Mouse (Mus musculus) left cerebral cortex, postnatal 25 days (tissue): ENCODE results near the gene Tmem178. TPM values are rescaled to one million over a fixed set of nuclear protein-coding genes. Genes with fewer than 3 reads are reported as not detected.

Experiments
- DNase-seq, 2 experiments: peaks; one replicate each; pipeline ENCODE4 v3.0.0; 2022; ENCODE audit warnings: low spot score in 2 of 2, mixed read lengths in 1 of 2
- intact Hi-C: fragments of 180-260 bp; cut with DNase I; formaldehyde crosslinking; loops from one replicate; pipeline ENCODE4 v1.15.1; 2025
- total RNA-seq, 2 experiments: library from RNA; stranded (reverse); gene quantifications; 2 replicates each; pipeline ENCODE4 v1.2.3; 2021

The Tmem178 gene
- total RNA-seq, 2 experiments from 2014 or later: 98.7 to 124 TPM

- DNase-seq: no peak
- intact Hi-C loops: no loop called here
Observed at GRCm38 (mm10) chr17:81035354-81035753, 90.9 kb downstream of the Tmem178 start.

- DNase-seq: no peak
- intact Hi-C loops: no loop called here
Observed at GRCm38 (mm10) chr17:81038707-81039408, 94.4 kb downstream of the Tmem178 start.

GRCm38 (mm10) chr17:81041662-81042061, 97.2 kb downstream of the Tmem178 start:
- no peak for DNase-seq
- intact Hi-C loops: loop anchor here (10.0 kb wide), 1 partner anchor 1963 kb away; no protein-coding TSS in a partner anchor

GRCm38 (mm10) chr17:81044356-81044755, 99.9 kb downstream of the Tmem178 start:
- peak in 1 of 2 experiments; percentile 22 for DNase-seq
- intact Hi-C loops: loop anchor here (10.0 kb wide), 1 partner anchor 1960 kb away; no protein-coding TSS in a partner anchor

- intact Hi-C loops: loop anchor here (10.0 kb wide), 1 partner anchor 1960 kb away; no protein-coding TSS in a partner anchor
- no peak for DNase-seq
Observed at GRCm38 (mm10) chr17:81045115-81045514, 100.7 kb downstream of the Tmem178 start.

GRCm38 (mm10) chr17:81045525-81046150, 101.2 kb downstream of the Tmem178 start:
- intact Hi-C loops: loop anchor here (10.0 kb wide), 1 partner anchor 1959 kb away; no protein-coding TSS in a partner anchor
- DNase-seq: peak; percentile 44 to 54

- intact Hi-C loops: loop anchor here (10.0 kb wide), 1 partner anchor 1957 kb away; no protein-coding TSS in a partner anchor
- no peak for DNase-seq
Observed at GRCm38 (mm10) chr17:81047930-81048564, 103.6 kb downstream of the Tmem178 start.

Other genes with a start within 250 kb of the Tmem178 start
- gene Map4k3, start 216.1 kb upstream of the Tmem178 start, total RNA-seq: 10 to 100 TPM; 62.3 to 72.3 TPM
- 1 to 10 TPM; 6.2 TPM for gene Thumpd2, start 120.5 kb downstream of the Tmem178 start, total RNA-seq